Mouse (Mus musculus) forebrain, embryonic 10.5 days (tissue): ENCODE data around the gene Gm45337. TPM values are rescaled to one million over a fixed set of nuclear protein-coding genes. Genes with fewer than 3 reads are reported as not detected.
"Not testable (repeated sequence)": the region's sequence is repeated elsewhere in the genome, so short reads cannot be mapped to it uniquely, and the experiment has no call there.

ENCODE experiments used
- DNase-seq: peaks from one replicate; pipeline ENCODE4 v3.0.0-alpha.2; 2017; ENCODE audit warnings: low spot score; ENCODE audit errors: extremely low spot score
- H3K27ac ChIP-seq: fragments of 300-500 bp; sonication (generic); 2 replicates; pipeline ENCODE4 v1.5.1; 2016; ENCODE audit warnings: mild to moderate bottlenecking
- H3K27me3 ChIP-seq: fragments of 300-500 bp; sonication (generic); 2 replicates; pipeline ENCODE4 v1.6.1; 2016; ENCODE audit warnings: mild to moderate bottlenecking; ENCODE audit not compliant: poor library complexity, severe bottlenecking
- H3K36me3 ChIP-seq: fragments of 300-500 bp; sonication (generic); replicated peaks from 2 replicates; pipeline ENCODE4 v1.6.1; 2016; ENCODE audit warnings: mild to moderate bottlenecking, moderate library complexity
- H3K4me1 ChIP-seq: fragments of 300-500 bp; sonication (generic); 2 replicates; pipeline ENCODE4 v1.6.1; 2016
- H3K4me3 ChIP-seq: fragments of 300-500 bp; sonication (generic); 2 replicates; pipeline ENCODE4 v1.5.1; 2016; ENCODE audit warnings: mild to moderate bottlenecking, moderate library complexity
- H3K9me3 ChIP-seq: fragments of 300-500 bp; sonication (generic); 2 replicates; pipeline ENCODE4 v1.6.1; 2016; ENCODE audit warnings: mild to moderate bottlenecking, moderate library complexity
- WGBS: fragments of 180-500 bp; shearing (Covaris S2); methylation state at CpG from one replicate; pipeline ENCODE4 v1.1.7; 2016; 5-methylcytosine and 5-hydroxymethylcytosine counted together
- polyA plus RNA-seq: library from polyadenylated mRNA; unstranded; fragments of >200 nt; fragmentation: Nextera tagmentation; extraction: Ambion mirVana; gene quantifications from 2 replicates; pipeline ENCODE4 v1.2.1, GENCODE M21; 2016

Gene Gm45337
- polyA plus RNA-seq, 1 experiment from 2014 or later = not detected

DNA sequence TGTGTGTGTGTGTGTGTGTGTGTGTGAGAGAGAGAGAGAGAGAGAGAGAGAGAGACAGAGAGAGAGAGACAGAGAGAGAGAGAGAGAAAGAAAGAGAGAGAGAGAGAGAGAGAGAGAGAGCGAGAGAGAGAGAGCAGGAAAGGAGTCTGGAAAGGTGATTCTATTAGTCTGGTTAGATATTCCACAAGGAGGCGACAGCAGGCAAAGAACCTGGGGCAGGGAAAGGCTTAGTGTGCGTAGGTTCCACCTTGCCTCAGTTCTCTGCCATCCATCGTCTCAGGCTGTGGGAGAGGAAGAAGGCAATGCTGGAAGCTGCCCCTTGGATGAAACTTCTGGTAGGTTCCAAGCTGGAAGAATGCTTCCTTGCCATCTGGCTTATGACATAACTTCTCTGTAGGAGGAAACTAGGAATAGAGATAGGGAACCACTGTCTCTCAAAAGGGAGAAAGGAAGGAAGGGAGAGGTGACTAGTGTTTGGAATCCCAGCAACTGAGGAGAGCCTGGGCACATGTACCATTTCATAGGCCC is 1.1 kb upstream of the Gm45337 start:
- Histone ChIP-seq H3K9me3 (no peaks in the 10 kb centered on the region), H3K27me3 (0 out of 2 replicates have a peak, but pooled peaks cover 4% of the 10 kb centered on the region), H3K27ac (no peak overlapping the region), H3K4me1 (no peaks in the 10 kb centered on the region), H3K36me3 (no peaks in the 10 kb centered on the region), H3K4me3 (no peak overlapping the region)
- 56% methylated on average over 4 of the region's 4 CpGs for WGBS
- no peak for DNase-seq

DNA sequence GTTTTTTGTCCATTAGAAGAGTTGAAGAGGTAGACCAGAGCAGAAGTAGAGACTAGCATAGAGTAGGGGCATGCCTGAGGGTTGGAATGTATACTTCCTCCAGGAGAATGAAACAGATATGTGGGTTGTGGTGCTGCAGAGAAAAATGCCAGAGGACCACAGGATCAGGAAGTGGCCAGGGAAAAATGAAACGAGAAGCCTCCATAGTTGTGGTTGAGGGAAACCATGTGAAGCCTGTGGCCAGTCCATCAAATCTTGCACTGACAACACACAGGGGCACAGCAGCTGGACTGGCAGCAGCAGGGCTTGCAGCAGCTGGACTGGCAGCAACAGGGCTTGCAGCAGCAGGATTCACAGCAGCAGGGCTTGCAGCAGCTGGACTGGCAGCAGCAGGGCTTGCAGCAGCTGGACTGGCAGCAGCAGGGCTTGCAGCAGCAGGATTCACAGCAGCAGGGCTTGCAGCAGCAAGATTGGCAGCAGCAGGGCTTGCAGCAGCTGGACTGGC is 849 bp downstream of the Gm45337 start:
- not testable (repeated sequence) for DNase-seq, H3K36me3 ChIP-seq, H3K9me3 ChIP-seq, H3K4me3 ChIP-seq, H3K4me1 ChIP-seq, H3K27me3 ChIP-seq, H3K27ac ChIP-seq
- 71% methylated on average over 1 of the region's 1 CpGs for WGBS

GRCm38 (mm10) chr7:142140696-142141095 is 3.7 kb downstream of the Gm45337 start:
- no peak overlapping the region for H3K4me3 ChIP-seq
- no peaks in the 10 kb centered on the region for H3K9me3 ChIP-seq
- H3K4me1 ChIP-seq = no peaks in the 10 kb centered on the region
- no peak for DNase-seq
- no peak overlapping the region for H3K27ac ChIP-seq
- 0 out of 2 replicates have a peak, but pooled peaks cover 4% of the 10 kb centered on the region for H3K27me3 ChIP-seq
- no peaks in the 10 kb centered on the region for H3K36me3 ChIP-seq
- WGBS = 50% methylated on average over 1 of the region's 1 CpGs

- H3K36me3 ChIP-seq, DNase-seq, H3K27ac ChIP-seq, H3K27me3 ChIP-seq, H3K4me3 ChIP-seq, H3K9me3 ChIP-seq, H3K4me1 ChIP-seq: not testable (repeated sequence)
- 51% methylated on average over 2 of the region's 2 CpGs for WGBS
Measured at GRCm38 (mm10) chr7:142135934-142136333, 8.5 kb downstream of the Gm45337 start, which contains the start of gene Gm39115. Gene Gm39115 (minus strand): TSS chr7:142136034.

- DNase-seq = no peak
- Histone ChIP-seq H3K9me3 (no peaks in the 10 kb centered on the region), H3K36me3 (no peaks in the 10 kb centered on the region), H3K4me3 (no peak overlapping the region), H3K4me1 (no peaks in the 10 kb centered on the region), H3K27me3 (no peaks in the 10 kb centered on the region), H3K27ac (no peak overlapping the region)
- WGBS = 70% methylated on average over 4 of the region's 4 CpGs
Measured at GRCm38 (mm10) chr7:142134206-142134995, 10.0 kb downstream of the Gm45337 start.

DNA sequence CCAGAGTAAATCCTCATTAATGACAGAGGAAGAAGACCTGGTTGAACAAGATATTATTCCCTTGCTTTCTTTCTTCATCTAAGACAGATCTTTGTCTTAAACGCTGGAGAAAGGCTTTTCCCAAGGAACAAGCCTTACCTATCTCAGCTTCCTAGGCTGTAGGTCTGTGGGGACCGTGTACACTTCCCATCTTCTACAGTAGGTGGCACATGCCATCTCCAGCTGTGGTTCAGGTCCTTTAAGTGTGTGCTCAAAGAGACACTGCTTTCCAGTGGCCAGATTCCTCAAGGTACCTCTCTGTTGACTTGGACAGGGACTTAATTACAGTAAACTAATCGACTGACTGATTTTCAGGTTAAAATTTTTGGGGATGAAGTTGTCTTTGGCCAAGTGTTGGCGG is 15.6 kb downstream of the Gm45337 start:
- WGBS = 65% methylated on average over 4 of the region's 4 CpGs
- no peaks in the 10 kb centered on the region for H3K4me1 ChIP-seq
- H3K36me3 ChIP-seq = no peaks in the 10 kb centered on the region
- no peaks in the 10 kb centered on the region for H3K27me3 ChIP-seq
- H3K27ac ChIP-seq = no peak overlapping the region
- no peaks in the 10 kb centered on the region for H3K9me3 ChIP-seq
- no peak overlapping the region for H3K4me3 ChIP-seq
- no peak for DNase-seq

DNA sequence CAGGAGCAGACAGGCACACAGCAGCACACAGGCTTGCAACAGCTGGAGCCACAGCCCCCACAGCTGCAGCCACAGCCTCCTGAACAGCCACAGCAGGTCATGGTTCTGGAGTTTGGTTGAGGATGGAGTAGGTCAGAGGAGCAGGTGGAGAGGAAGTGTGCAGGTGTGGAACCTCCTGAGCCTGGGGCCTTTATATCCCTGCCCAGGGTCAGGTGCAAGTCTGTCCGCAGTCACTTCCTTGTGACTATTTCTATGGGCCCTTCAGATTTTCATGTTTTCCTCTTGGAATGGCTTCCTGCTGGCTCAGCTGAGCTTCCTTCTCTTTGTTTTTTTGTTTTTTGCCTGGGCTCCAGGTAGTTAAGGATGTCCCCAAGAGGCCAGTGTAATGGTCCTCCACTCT is 23.8 kb downstream of the Gm45337 start, which contains the start of gene Gm45618:
TSS of gene Gm45618 (minus strand) at position 101 of the 400 bp plus-strand sequence.
- not testable (repeated sequence) for H3K27ac ChIP-seq, H3K4me3 ChIP-seq, DNase-seq, H3K36me3 ChIP-seq, H3K27me3 ChIP-seq, H3K4me1 ChIP-seq, H3K9me3 ChIP-seq
- 85% methylated on average over 1 of the region's 1 CpGs for WGBS

DNA sequence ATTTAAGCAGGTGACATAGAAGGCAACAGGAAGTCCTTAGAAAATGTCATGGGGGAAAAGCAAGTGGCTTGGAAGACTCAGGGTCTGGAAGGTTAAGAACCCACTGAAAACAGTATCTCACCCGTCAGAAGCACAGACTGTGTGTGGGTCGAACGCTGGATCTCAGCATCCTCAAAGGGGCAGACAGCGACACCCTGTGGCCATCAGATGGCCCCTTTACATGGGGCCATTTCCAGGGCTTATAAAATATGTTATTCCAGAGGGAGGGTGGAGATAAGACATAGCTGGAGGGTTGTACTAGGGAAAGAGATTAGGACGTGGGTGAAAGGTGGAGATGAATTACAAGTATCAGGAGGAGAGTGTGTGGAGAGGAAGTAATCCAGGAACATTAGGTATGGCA is 24.8 kb downstream of the Gm45337 start:
- no peak for DNase-seq
- Histone ChIP-seq H3K4me1 (no peaks in the 10 kb centered on the region), H3K36me3 (no peaks in the 10 kb centered on the region), H3K9me3 (no peaks in the 10 kb centered on the region), H3K27ac (no peak overlapping the region), H3K4me3 (no peak overlapping the region), H3K27me3 (no peaks in the 10 kb centered on the region)
- 21% methylated on average over 5 of the region's 5 CpGs for WGBS

DNA sequence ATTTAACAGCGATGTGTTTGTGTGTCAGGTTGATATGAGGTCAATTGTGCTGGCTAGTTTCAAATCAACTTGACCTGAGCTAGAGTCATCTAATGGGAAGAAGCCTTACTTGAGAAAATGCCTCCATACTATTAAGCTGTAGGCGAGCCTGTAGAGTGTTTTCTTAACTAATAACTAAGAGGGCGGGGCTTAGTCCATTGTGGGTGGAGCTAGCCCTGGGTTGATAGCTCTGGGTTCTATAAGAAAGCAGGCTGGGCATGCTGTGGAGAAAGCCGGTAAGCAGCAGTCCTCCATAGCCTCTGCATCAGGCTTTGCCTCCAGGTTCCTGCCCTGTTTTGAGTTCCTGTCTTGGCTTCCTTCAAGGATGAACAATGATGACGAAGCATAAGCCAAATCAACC is 39.7 kb downstream of the Gm45337 start:
- Histone ChIP-seq H3K4me1 (peaks cover 10% of the 10 kb centered on the region), H3K27me3 (peaks cover 6% of the 10 kb centered on the region), H3K4me3 (no peak overlapping the region), H3K27ac (no peak overlapping the region), H3K9me3 (no peaks in the 10 kb centered on the region), H3K36me3 (no peaks in the 10 kb centered on the region)
- DNase-seq = no peak
- WGBS = 70% methylated on average over 5 of the region's 5 CpGs

- 14% methylated on average over 9 of the region's 9 CpGs for WGBS
- Histone ChIP-seq H3K9me3 (no peaks in the 10 kb centered on the region), H3K27me3 (peaks cover 68% of the 10 kb centered on the region), H3K27ac (no peak overlapping the region), H3K4me3 (no peak overlapping the region), H3K4me1 (peaks cover 36% of the 10 kb centered on the region), H3K36me3 (no peaks in the 10 kb centered on the region)
- peak; percentile 80 for DNase-seq
Measured at GRCm38 (mm10) chr7:142097776-142098175, 46.6 kb downstream of the Gm45337 start.

- peaks cover 78% of the 10 kb centered on the region for H3K27me3 ChIP-seq
- whole genome bisulfite sequencing = 73% methylated on average over 4 of the region's 4 CpGs
- H3K4me3 ChIP-seq = no peak overlapping the region; the same call in 1 of the 2 replicates
- no peak for DNase-seq
- H3K36me3 ChIP-seq = no peaks in the 10 kb centered on the region
- peaks cover 47% of the 10 kb centered on the region for H3K4me1 ChIP-seq
- H3K27ac ChIP-seq = no peak overlapping the region
- no peaks in the 10 kb centered on the region for H3K9me3 ChIP-seq
Measured at GRCm38 (mm10) chr7:142096701-142097100, 47.7 kb downstream of the Gm45337 start.

GRCm38 (mm10) chr7:142095183-142095931 is 49.0 kb downstream of the Gm45337 start, which contains the start of gene Dusp8:
Gene Dusp8 (minus strand): TSS chr7:142095843.
- peak within 1 kb of the TSS; percentile 74 for H3K4me3 ChIP-seq
- peak within 1 kb of the TSS; percentile 89 for H3K27ac ChIP-seq
- H3K27me3 ChIP-seq = peaks cover 92% of the 10 kb centered on the region
- no peaks in the 10 kb centered on the region for H3K36me3 ChIP-seq
- WGBS = under 1% methylated on average over 62 of the region's 63 CpGs
- H3K4me1 ChIP-seq = peaks cover 61% of the 10 kb centered on the region
- DNase-seq = peak; percentile 89
- H3K9me3 ChIP-seq = no peaks in the 10 kb centered on the region
